Mouse (Mus musculus) embryonic fibroblast, embryonic 13.5 days (primary cell): ENCODE measurements at regions not wholly inside any gene's neighbourhood (a gene's known extent, or its start where the extent isn't known, plus 50 kb on each side); places are given as distances from the start of the nearest gene placed in this dataset.

Experiments used
- CTCF ChIP-seq: IDR thresholded peaks from 2 replicates; pipeline ENCODE4 v1.5.1; 2011; ENCODE audit warnings: mild to moderate bottlenecking, control low read depth, low read length, moderate library complexity, borderline replicate concordance; ENCODE audit not compliant: insufficient read depth
- POLR2A ChIP-seq: IDR thresholded peaks from 2 replicates; pipeline ENCODE4 v1.6.1; 2011; ENCODE audit warnings: low read depth, mild to moderate bottlenecking, control low read depth, low read length, moderate library complexity

DNA sequence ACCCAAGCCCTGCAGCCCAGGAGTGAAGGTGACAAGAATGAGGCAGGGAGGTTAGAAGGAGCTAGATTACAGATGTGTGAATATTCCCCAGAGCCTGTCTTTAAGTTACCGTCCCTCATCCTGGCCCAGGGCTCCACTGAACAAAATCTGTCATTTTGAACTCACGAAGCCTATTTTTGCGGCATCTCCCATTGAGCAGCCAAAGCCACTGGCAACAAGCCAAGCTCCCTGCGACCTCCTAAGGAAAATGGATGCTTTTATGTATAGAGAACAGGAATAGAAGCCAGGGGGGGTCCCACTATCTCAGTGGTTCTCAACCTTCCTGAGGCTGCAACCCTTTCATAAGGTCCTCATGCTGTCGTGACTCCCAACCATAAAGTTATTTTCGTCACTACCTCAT is 121.0 kb upstream of the Thy1 start:
- TF ChIP-seq CTCF (no peak), POLR2A (no peak)
